Mouse (Mus musculus) inflammation-experienced regulatory T-cells, adult 6 months (primary cell): Measurements from ENCODE around the gene Srsf7. TPM values are rescaled to one million over a fixed set of nuclear protein-coding genes. Genes with fewer than 3 reads are reported as not detected.

Experiments
- ATAC-seq: one replicate; pipeline ENCODE4 v1.8.0; 2017
- polyA plus RNA-seq, 3 experiments: library from polyadenylated mRNA; unstranded; fragments of 100-300 nt; shearing (Covaris generic); gene quantifications; one replicate each; pipeline ENCODE4 v1.2.1; 2017

The Srsf7 gene
- polyA plus RNA-seq, 3 experiments from 2014 or later, result 539 to 598 (median 556) TPM

- ATAC-seq, result no peak
Measured at GRCm38 (mm10) chr17:80153631-80154030, 53.5 kb downstream of the Srsf7 start.

DNA sequence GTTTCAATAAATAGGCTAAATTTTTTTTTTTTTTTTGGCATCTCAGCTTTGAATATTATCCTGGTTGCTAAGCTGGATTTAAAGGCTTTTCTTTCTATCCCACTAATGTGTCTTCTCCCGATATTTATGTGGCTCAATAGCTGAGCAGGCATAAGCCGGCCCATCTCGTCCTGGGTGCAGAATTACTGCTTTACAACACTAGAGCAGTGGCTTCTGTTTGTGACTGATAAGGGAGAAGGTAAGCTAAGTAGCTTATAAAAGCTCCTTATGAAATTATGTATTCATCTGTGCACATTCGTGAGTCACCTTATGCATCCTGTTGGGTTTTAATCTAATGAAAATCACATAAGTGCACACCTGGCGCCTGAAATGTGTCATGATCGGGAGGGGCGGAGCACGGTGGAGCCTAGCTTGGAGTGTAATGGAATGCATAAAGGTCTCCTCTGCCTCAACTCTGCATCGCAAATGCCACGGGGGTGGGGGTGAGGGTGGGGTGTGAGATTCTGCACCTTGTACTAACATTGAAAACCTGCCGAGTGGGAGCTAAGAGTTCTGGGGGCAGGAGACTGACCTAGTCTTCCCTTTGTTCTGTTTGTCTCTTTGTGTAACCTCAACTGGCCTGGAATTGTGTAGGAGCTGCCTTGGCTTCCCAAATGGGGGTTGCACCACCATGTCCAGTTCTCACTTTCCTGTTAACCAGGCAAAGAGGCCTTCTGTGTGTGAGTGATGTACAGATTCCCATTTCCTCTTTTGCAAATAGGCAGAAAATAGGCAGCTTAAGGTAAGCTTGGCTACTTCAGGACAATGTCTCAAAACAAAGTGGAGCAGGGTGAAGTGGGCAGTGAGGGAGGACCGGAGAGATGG is 54.1 kb downstream of the Srsf7 start:
- ATAC-seq, result peak; percentile 53

DNA sequence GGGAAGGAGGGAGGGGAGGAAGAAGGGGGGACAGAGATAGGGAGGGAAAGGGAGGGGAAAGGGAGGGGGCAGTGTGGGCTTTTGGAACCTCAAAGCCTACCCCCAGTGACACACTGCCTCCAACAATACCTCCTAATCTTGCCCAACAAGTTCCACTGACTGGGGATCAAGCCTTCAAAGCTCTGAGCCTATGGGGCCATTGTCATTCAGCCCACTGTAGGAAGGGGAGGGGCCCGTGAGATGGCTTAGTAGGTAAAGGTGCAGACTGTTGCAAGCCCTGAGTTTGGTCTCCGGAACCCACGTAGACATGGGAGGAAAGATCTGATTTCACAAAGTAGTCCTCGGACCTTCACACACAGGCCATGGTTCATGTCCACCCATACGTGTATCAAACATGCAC is 55.8 kb downstream of the Srsf7 start:
- no peak for ATAC-seq

Other genes with a start within 250 kb of the Srsf7 start
- 10 to 100 TPM; 30.8 to 34.3 (median 33.4) TPM for gene Hnrnpll, start 145.0 kb downstream of the Srsf7 start, polyA plus RNA-seq
- 10 to 100 TPM; 36.2 to 50.6 (median 42.1) TPM for gene Galm, start 79.8 kb downstream of the Srsf7 start, polyA plus RNA-seq
- not detected for gene Ttc39d, start 153 bp upstream of the Srsf7 start, polyA plus RNA-seq
- 10 to 100 TPM; 12.7 to 17.5 (median 12.8) TPM for gene Gemin6, start 17.1 kb upstream of the Srsf7 start, polyA plus RNA-seq
- 1 to 10 TPM; 1.1 to 3.8 (median 2.1) TPM for gene Morn2, start 82.9 kb upstream of the Srsf7 start, polyA plus RNA-seq
- 10 to 100 TPM in 1 of 3 experiments, 1 to 10 TPM in 2; 7.1 to 10.5 (median 7.7) TPM for gene Dhx57, start 83.2 kb upstream of the Srsf7 start, polyA plus RNA-seq
- under 1 TPM in 1 of 3 experiments, not detected in 2; 0.95 TPM for gene Arhgef33, start 100.1 kb upstream of the Srsf7 start, polyA plus RNA-seq
- gene Gm10190, start 166.2 kb upstream of the Srsf7 start, polyA plus RNA-seq, result not detected